Mouse (Mus musculus) ovary, postnatal 14 days (tissue): ENCODE data around the gene Chchd6.

ENCODE experiments used
- DNase-seq: peaks from one replicate; pipeline ENCODE4 v3.0.0; 2022; ENCODE audit warnings: low spot score

The Chchd6 gene

GRCm38 (mm10) chr6:89585696-89586095 is 9.8 kb downstream of the Chchd6 start:
- DNase-seq = no peak

- DNase-seq = no peak
Observed at GRCm38 (mm10) chr6:89584634-89585409, 10.6 kb downstream of the Chchd6 start.

- DNase-seq = no peak
Observed at GRCm38 (mm10) chr6:89583170-89583569, 12.3 kb downstream of the Chchd6 start.

GRCm38 (mm10) chr6:89574641-89575040 is 20.8 kb downstream of the Chchd6 start:
- DNase-seq = no peak

- no peak for DNase-seq
Observed at GRCm38 (mm10) chr6:89573768-89574167, 21.7 kb downstream of the Chchd6 start.

GRCm38 (mm10) chr6:89572921-89573636 is 22.4 kb downstream of the Chchd6 start:
- DNase-seq = no peak

- no peak for DNase-seq
Observed at GRCm38 (mm10) chr6:89569370-89569769, 26.1 kb downstream of the Chchd6 start.

GRCm38 (mm10) chr6:89566740-89567139 is 28.7 kb downstream of the Chchd6 start:
- DNase-seq = no peak

- DNase-seq = no peak
Observed at GRCm38 (mm10) chr6:89563381-89563780, 32.1 kb downstream of the Chchd6 start.

GRCm38 (mm10) chr6:89560826-89561225 is 34.6 kb downstream of the Chchd6 start:
- DNase-seq = no peak

GRCm38 (mm10) chr6:89557654-89558053 is 37.8 kb downstream of the Chchd6 start:
- no peak for DNase-seq

- no peak for DNase-seq
Observed at GRCm38 (mm10) chr6:89556566-89556965, 38.9 kb downstream of the Chchd6 start.

- no peak for DNase-seq
Observed at GRCm38 (mm10) chr6:89555971-89556370, 39.5 kb downstream of the Chchd6 start.

- no peak for DNase-seq
Observed at GRCm38 (mm10) chr6:89554029-89554428, 41.4 kb downstream of the Chchd6 start.

- DNase-seq = peak; percentile 77
Observed at GRCm38 (mm10) chr6:89553012-89553704, 42.3 kb downstream of the Chchd6 start.

- no peak for DNase-seq
Observed at GRCm38 (mm10) chr6:89552321-89553011, 43.0 kb downstream of the Chchd6 start.

GRCm38 (mm10) chr6:89549157-89549556 is 46.3 kb downstream of the Chchd6 start:
- DNase-seq = no peak

- no peak for DNase-seq
Observed at GRCm38 (mm10) chr6:89547951-89548350, 47.5 kb downstream of the Chchd6 start.

- DNase-seq = no peak
Observed at GRCm38 (mm10) chr6:89538102-89538751, 57.2 kb downstream of the Chchd6 start.

GRCm38 (mm10) chr6:89535626-89536225 is 59.7 kb downstream of the Chchd6 start:
- no peak for DNase-seq

- no peak for DNase-seq
Observed at GRCm38 (mm10) chr6:89524766-89525165, 70.7 kb downstream of the Chchd6 start.
